Mouse (Mus musculus) heart, embryonic 14.5 days (tissue): ENCODE measurements around the gene Slc25a28. TPM values are rescaled to one million over a fixed set of nuclear protein-coding genes. Genes with fewer than 3 reads are reported as not detected.

Source experiments
- ATAC-seq: fragments of 200-750 bp; cut with Nextera tagmentation; 2 replicates; pipeline ENCODE4 v1.8.0; 2017; ENCODE audit warnings: low read depth, moderate TSS enrichment; ENCODE audit not compliant: insufficient number of reproducible peaks, insufficient read depth, low FRiP score
- H3K27ac ChIP-seq, 2 experiments: fragments of 200-500 bp in 1 of 2; fragments of 300-500 bp in 1 of 2; sonication (generic) in 1 of 2; replicated peaks in 1 of 2; 2 replicates each; pipeline ENCODE4 v1.5.1; 2012 to 2014; ENCODE audit warnings: low read depth in 2 of 2, low read length in 2 of 2, control low read depth in 1 of 2, mild to moderate bottlenecking in 1 of 2, mixed read lengths in 1 of 2; ENCODE audit not compliant: control insufficient read depth in 1 of 2, insufficient read depth in 1 of 2
- H3K27me3 ChIP-seq: fragments of 300-500 bp; sonication (generic); 2 replicates; pipeline ENCODE4 v1.6.1; 2014; ENCODE audit warnings: mild to moderate bottlenecking, low read length, control low read depth; ENCODE audit not compliant: control insufficient read depth, insufficient read depth
- H3K36me3 ChIP-seq: fragments of 300-500 bp; sonication (generic); 2 replicates; pipeline ENCODE4 v1.6.1; 2014; ENCODE audit warnings: mild to moderate bottlenecking, control low read depth, low read length, mixed read lengths; ENCODE audit not compliant: control insufficient read depth, insufficient read depth
- H3K4me1 ChIP-seq, 2 experiments: fragments of 200-500 bp in 1 of 2; fragments of 300-500 bp in 1 of 2; sonication (generic) in 1 of 2; 2 replicates each; pipeline ENCODE4 v1.6.1; 2012 to 2014; ENCODE audit warnings: low read length in 2 of 2, control low read depth in 1 of 2, mixed read lengths in 1 of 2; ENCODE audit not compliant: control insufficient read depth in 2 of 2, insufficient read depth in 2 of 2
- H3K4me2 ChIP-seq: fragments of 300-500 bp; sonication (generic); 2 replicates; pipeline ENCODE4 v1.6.1; 2014; ENCODE audit warnings: mild to moderate bottlenecking, low read length
- H3K4me3 ChIP-seq, 2 experiments: fragments of 200-500 bp in 1 of 2; fragments of 300-500 bp in 1 of 2; sonication (generic) in 1 of 2; 2 replicates each; pipeline ENCODE4 v1.5.1; 2012 to 2014; ENCODE audit warnings: low read length in 2 of 2, mild to moderate bottlenecking in 2 of 2, control low read depth in 1 of 2, low read depth in 1 of 2, moderate library complexity in 1 of 2; ENCODE audit not compliant: control insufficient read depth in 1 of 2, insufficient read depth in 1 of 2
- H3K9ac ChIP-seq: fragments of 300-500 bp; sonication (generic); 2 replicates; pipeline ENCODE4 v1.6.1; 2014; ENCODE audit warnings: mild to moderate bottlenecking, low read length
- H3K9me3 ChIP-seq: fragments of 300-500 bp; sonication (generic); 2 replicates; pipeline ENCODE4 v1.6.1; 2016; ENCODE audit warnings: low read length, control low read depth; ENCODE audit not compliant: control insufficient read depth
- WGBS: fragments of 180-500 bp; shearing (Covaris S2); extraction: QIAGEN DNeasy Blood & Tissue Kit; methylation state at CpG from one replicate; pipeline ENCODE4 v1.1.7; 2014; 5-methylcytosine and 5-hydroxymethylcytosine counted together
- polyA plus RNA-seq: library from polyadenylated mRNA; unstranded; fragments of >200 nt; fragmentation: Nextera tagmentation; extraction: Ambion mirVana; gene quantifications from 2 replicates; pipeline ENCODE4 v1.2.1, GENCODE M21; 2014

Gene Slc25a28
- polyA plus RNA-seq, 1 experiment from 2014 or later = 10.4 TPM

- Histone ChIP-seq H3K4me2 (peak overlapping the region; percentile 86), H3K27me3 (no peaks in the 10 kb centered on the region), H3K36me3 (no peaks in the 10 kb centered on the region), H3K27ac (peak overlapping the region; percentile 51 to 86; a peak in 3 of 4 replicates), H3K9me3 (no peaks in the 10 kb centered on the region), H3K4me1 (peaks cover 5 to 27% of the 10 kb centered on the region in 2 experiments), H3K4me3 (peak overlapping the region; percentile 90), H3K9ac (peak overlapping the region; percentile 96)
- under 1% methylated on average over 28 of the region's 29 CpGs for WGBS
- no peak for ATAC-seq
Observed at GRCm38 (mm10) chr19:43674316-43674689, 378 bp downstream of the Slc25a28 start.

GRCm38 (mm10) chr19:43673513-43674315 lies 967 bp downstream of the Slc25a28 start:
- H3K9me3 ChIP-seq = no peaks in the 10 kb centered on the region
- peak overlapping the region; percentile 96 for H3K9ac ChIP-seq
- peak overlapping the region; percentile 90 for H3K4me3 ChIP-seq
- no peaks in the 10 kb centered on the region for H3K36me3 ChIP-seq
- WGBS = 7% methylated on average over 21 of the region's 21 CpGs
- H3K27me3 ChIP-seq = no peaks in the 10 kb centered on the region
- no peak for ATAC-seq
- H3K4me1 ChIP-seq = peaks cover 5 to 27% of the 10 kb centered on the region in 2 experiments
- H3K27ac ChIP-seq = peak overlapping the region; percentile 51 to 86; a peak in 3 of 4 replicates
- peak overlapping the region; percentile 86 for H3K4me2 ChIP-seq

- no peak overlapping the region for H3K4me2 ChIP-seq
- H3K4me3 ChIP-seq = no peak overlapping the region
- 27% methylated on average over 7 of the region's 7 CpGs for WGBS
- no peaks in the 10 kb centered on the region for H3K9me3 ChIP-seq
- ATAC-seq = no peak
- H3K36me3 ChIP-seq = 0 out of 2 replicates have a peak, but pooled peaks cover 6% of the 10 kb centered on the region
- H3K4me1 ChIP-seq = peaks cover 5 to 23% of the 10 kb centered on the region in 2 experiments
- H3K27me3 ChIP-seq = no peaks in the 10 kb centered on the region
- H3K27ac ChIP-seq = no peak overlapping the region
- peak overlapping the region; percentile 42; the same call in 1 of the 2 replicates for H3K9ac ChIP-seq
Observed at GRCm38 (mm10) chr19:43671054-43671453, 3.6 kb downstream of the Slc25a28 start.

- H3K4me3 ChIP-seq = no peak overlapping the region
- H3K9ac ChIP-seq = no peak overlapping the region
- H3K27ac ChIP-seq = no peak overlapping the region
- ATAC-seq = no peak
- H3K4me2 ChIP-seq = no peak overlapping the region
- WGBS = 81% methylated on average over 8 of the region's 8 CpGs
- H3K27me3 ChIP-seq = no peaks in the 10 kb centered on the region
- H3K36me3 ChIP-seq = peaks cover 15% of the 10 kb centered on the region
- no peaks in the 10 kb centered on the region for H3K9me3 ChIP-seq
- H3K4me1 ChIP-seq = peaks cover 5 to 22% of the 10 kb centered on the region in 2 experiments
Observed at GRCm38 (mm10) chr19:43669136-43669759, 5.4 kb downstream of the Slc25a28 start.

DNA sequence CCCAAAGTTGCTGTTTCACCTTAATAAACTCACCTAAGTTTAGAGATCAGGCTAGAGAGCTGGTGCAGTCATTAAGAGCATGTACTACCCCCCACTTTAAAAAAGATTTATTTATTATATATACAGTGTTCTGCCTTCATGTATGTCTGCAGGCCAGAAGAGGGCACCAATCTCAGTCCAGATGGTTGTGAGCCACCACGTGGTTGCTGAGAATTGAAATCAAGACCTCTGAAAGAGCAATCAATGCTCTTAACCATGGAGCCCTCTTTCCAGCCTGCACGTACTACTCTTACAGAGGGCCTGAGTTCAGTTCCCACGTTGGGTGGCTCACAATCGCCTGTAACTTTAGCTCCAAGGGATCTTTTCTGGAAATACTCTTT lies 7.3 kb downstream of the Slc25a28 start:
- no peak overlapping the region for H3K4me2 ChIP-seq
- H3K27ac ChIP-seq = no peak overlapping the region
- no peak overlapping the region for H3K9ac ChIP-seq
- H3K4me3 ChIP-seq = no peak overlapping the region
- H3K36me3 ChIP-seq = peaks cover 30% of the 10 kb centered on the region
- peaks cover 2 to 14% of the 10 kb centered on the region in 2 experiments; a peak in 3 of 4 replicates for H3K4me1 ChIP-seq
- ATAC-seq = no peak
- 67% methylated on average over 4 of the region's 4 CpGs for WGBS
- H3K9me3 ChIP-seq = no peaks in the 10 kb centered on the region
- H3K27me3 ChIP-seq = no peaks in the 10 kb centered on the region

DNA sequence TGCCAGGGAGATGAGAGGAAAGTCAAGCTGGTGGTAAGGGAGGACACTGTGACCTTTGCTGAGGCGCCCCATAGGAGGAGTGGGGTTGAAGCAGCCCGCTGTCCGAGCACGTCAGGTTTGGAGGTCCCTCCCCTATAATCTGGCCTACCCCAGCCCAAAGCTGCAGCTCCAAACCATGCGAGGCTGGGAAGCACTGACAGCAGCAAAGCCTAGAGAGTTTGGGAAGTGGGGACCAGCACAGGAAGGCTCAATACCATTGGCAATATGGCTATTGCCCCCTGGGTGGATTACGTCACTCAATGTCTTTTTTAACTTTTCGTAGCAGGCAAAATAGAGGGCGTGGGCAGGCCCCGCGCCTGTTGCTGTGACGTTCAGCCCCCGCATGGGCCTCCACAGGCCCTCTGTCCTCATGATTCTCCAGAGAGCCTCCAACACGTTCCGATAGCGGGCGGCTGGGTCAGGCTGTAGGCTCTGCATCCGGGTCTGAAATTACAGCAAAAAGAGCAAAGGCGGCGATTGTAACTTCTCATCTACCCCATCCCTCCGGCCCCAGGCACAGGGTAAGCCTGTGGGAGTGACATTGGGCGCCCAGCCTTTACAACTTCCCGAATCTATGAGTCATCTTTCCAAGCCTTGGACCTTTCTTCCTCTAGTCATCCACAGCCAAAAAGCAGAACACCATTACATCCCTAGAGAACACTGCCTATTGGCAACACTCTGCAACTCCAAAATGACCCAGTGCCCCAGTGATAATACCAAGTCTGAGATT lies 7.8 kb downstream of the Slc25a28 start:
- H3K9me3 ChIP-seq = no peaks in the 10 kb centered on the region
- H3K27me3 ChIP-seq = no peaks in the 10 kb centered on the region
- H3K4me2 ChIP-seq = no peak overlapping the region
- peaks cover 30% of the 10 kb centered on the region for H3K36me3 ChIP-seq
- 85% methylated on average over 22 of the region's 22 CpGs for WGBS
- no peak for ATAC-seq
- no peak overlapping the region for H3K9ac ChIP-seq
- H3K27ac ChIP-seq = no peak overlapping the region
- H3K4me3 ChIP-seq = no peak overlapping the region
- H3K4me1 ChIP-seq = peaks cover 2 to 14% of the 10 kb centered on the region in 2 experiments; a peak in 3 of 4 replicates

GRCm38 (mm10) chr19:43665441-43666048 lies 9.1 kb downstream of the Slc25a28 start:
- Histone ChIP-seq H3K27ac (no peak overlapping the region), H3K27me3 (no peaks in the 10 kb centered on the region), H3K36me3 (peaks cover 30% of the 10 kb centered on the region), H3K9me3 (no peaks in the 10 kb centered on the region), H3K4me1 (peaks cover 0 to 6% of the 10 kb centered on the region in 2 experiments; a peak in 1 of 4 replicates), H3K4me3 (no peak overlapping the region), H3K9ac (no peak overlapping the region), H3K4me2 (no peak overlapping the region)
- no peak for ATAC-seq
- WGBS = 57% methylated on average over 12 of the region's 12 CpGs
